Mouse (Mus musculus): ENCODE data around the gene Arhgap25.

The Arhgap25 gene

GRCm38 (mm10) chr6:87445222-87445621, 87.8 kb downstream of the Arhgap25 start:
- DNase-seq (ENCODE audit: low read depth): no peak

GRCm38 (mm10) chr6:87443253-87443652, 89.8 kb downstream of the Arhgap25 start:
- no peak for DNase-seq (ENCODE audit: low read depth)

GRCm38 (mm10) chr6:87436745-87437144, 96.3 kb downstream of the Arhgap25 start:
- DNase-seq (ENCODE audit: low read depth): peak; percentile 12

GRCm38 (mm10) chr6:87435791-87436190, 97.3 kb downstream of the Arhgap25 start:
- no peak for DNase-seq (ENCODE audit: low read depth)

- no peak for DNase-seq (ENCODE audit: low read depth)
Measured at GRCm38 (mm10) chr6:87428487-87429044, 104.5 kb downstream of the Arhgap25 start, which contains the start of gene Bmp10. Gene Bmp10, plus strand, starts transcription at chr6:87428994.

- no peak for DNase-seq (ENCODE audit: low read depth)
Measured at GRCm38 (mm10) chr6:87427616-87428015, 105.4 kb downstream of the Arhgap25 start.

- DNase-seq (ENCODE audit: low read depth): no peak
Measured at GRCm38 (mm10) chr6:87426954-87427353, 106.1 kb downstream of the Arhgap25 start.

GRCm38 (mm10) chr6:87424037-87424816, 108.8 kb downstream of the Arhgap25 start:
- no peak for DNase-seq (ENCODE audit: low read depth)

- DNase-seq (ENCODE audit: low read depth): no peak
Measured at GRCm38 (mm10) chr6:87422304-87422703, 110.8 kb downstream of the Arhgap25 start.

- no peak for DNase-seq (ENCODE audit: low read depth)
Measured at GRCm38 (mm10) chr6:87412011-87412410, 121.0 kb downstream of the Arhgap25 start.

Measured in induced T-regulatory cell, adult 2 months (primary cell).